Mouse (Mus musculus): ENCODE measurements around the gene Arhgap24.

Gene Arhgap24

GRCm38 (mm10) chr5:102578431-102578830 lies 97.2 kb downstream of the Arhgap24 start:
- DNase-seq (ENCODE audit: low spot score): no peak

GRCm38 (mm10) chr5:102582864-102583410 lies 101.7 kb downstream of the Arhgap24 start:
- no peak for DNase-seq (ENCODE audit: low spot score)

- no peak for DNase-seq (ENCODE audit: low spot score)
Observed at GRCm38 (mm10) chr5:102591422-102591821, 110.2 kb downstream of the Arhgap24 start.

GRCm38 (mm10) chr5:102593058-102593457 lies 111.9 kb downstream of the Arhgap24 start:
- DNase-seq (ENCODE audit: low spot score): no peak

GRCm38 (mm10) chr5:102599102-102599501 lies 117.9 kb downstream of the Arhgap24 start:
- DNase-seq (ENCODE audit: low spot score): no peak

- no peak for DNase-seq (ENCODE audit: low spot score)
Observed at GRCm38 (mm10) chr5:102613571-102613970, 132.4 kb downstream of the Arhgap24 start.

GRCm38 (mm10) chr5:102614081-102614480 lies 132.9 kb downstream of the Arhgap24 start:
- DNase-seq (ENCODE audit: low spot score): no peak

GRCm38 (mm10) chr5:102615249-102615648 lies 134.1 kb downstream of the Arhgap24 start:
- no peak for DNase-seq (ENCODE audit: low spot score)

GRCm38 (mm10) chr5:102621036-102621435 lies 139.8 kb downstream of the Arhgap24 start:
- no peak for DNase-seq (ENCODE audit: low spot score)

GRCm38 (mm10) chr5:102623807-102624435 lies 142.7 kb downstream of the Arhgap24 start:
- DNase-seq (ENCODE audit: low spot score): no peak

GRCm38 (mm10) chr5:102626671-102627070 lies 145.5 kb downstream of the Arhgap24 start:
- no peak for DNase-seq (ENCODE audit: low spot score)

- peak; percentile 45 for DNase-seq (ENCODE audit: low spot score)
Observed at GRCm38 (mm10) chr5:102629362-102629771, 148.2 kb downstream of the Arhgap24 start.

GRCm38 (mm10) chr5:102635591-102635990 lies 154.4 kb downstream of the Arhgap24 start:
- DNase-seq (ENCODE audit: low spot score): no peak

- DNase-seq (ENCODE audit: low spot score): no peak
Observed at GRCm38 (mm10) chr5:102639782-102640559, 158.8 kb downstream of the Arhgap24 start.

- no peak for DNase-seq (ENCODE audit: low spot score)
Observed at GRCm38 (mm10) chr5:102643364-102643763, 162.2 kb downstream of the Arhgap24 start.

- no peak for DNase-seq (ENCODE audit: low spot score)
Observed at GRCm38 (mm10) chr5:102643820-102644219, 162.6 kb downstream of the Arhgap24 start.

GRCm38 (mm10) chr5:102659061-102659460 lies 177.9 kb downstream of the Arhgap24 start:
- DNase-seq (ENCODE audit: low spot score): no peak

GRCm38 (mm10) chr5:102664988-102665726 lies 184.0 kb downstream of the Arhgap24 start:
- no peak for DNase-seq (ENCODE audit: low spot score)

GRCm38 (mm10) chr5:102666886-102667285 lies 185.7 kb downstream of the Arhgap24 start:
- DNase-seq (ENCODE audit: low spot score): no peak

- DNase-seq (ENCODE audit: low spot score): peak; percentile 48
Observed at GRCm38 (mm10) chr5:102667754-102668575, 186.8 kb downstream of the Arhgap24 start.

GRCm38 (mm10) chr5:102670206-102670605 lies 189.0 kb downstream of the Arhgap24 start:
- no peak for DNase-seq (ENCODE audit: low spot score)
